Mouse (Mus musculus) limb, embryonic 14.5 days (tissue): ENCODE data around the gene Ube2m. TPM values are rescaled to one million over a fixed set of nuclear protein-coding genes. Genes with fewer than 3 reads are reported as not detected.

Experiments
- ATAC-seq: fragments of 200-750 bp; cut with Nextera tagmentation; 2 replicates; pipeline ENCODE4 v1.8.0; 2017; ENCODE audit warnings: low read depth, moderate number of reproducible peaks, moderate TSS enrichment; ENCODE audit not compliant: low FRiP score
- DNase-seq: peaks from one replicate; pipeline ENCODE4 v3.0.0-alpha.2; 2015; ENCODE audit warnings: low spot score
- H3K27ac ChIP-seq: fragments of 300-500 bp; sonication (generic); replicated peaks from 2 replicates; pipeline ENCODE4 v1.5.1; 2014; ENCODE audit warnings: low read depth, mild to moderate bottlenecking, low read length, moderate library complexity, mixed read lengths
- H3K27me3 ChIP-seq: fragments of 300-500 bp; sonication (generic); 2 replicates; pipeline ENCODE4 v1.6.1; 2014; ENCODE audit warnings: low read length, mixed read lengths; ENCODE audit not compliant: control insufficient read depth, insufficient read depth
- H3K36me3 ChIP-seq: fragments of 300-500 bp; sonication (generic); 2 replicates; pipeline ENCODE4 v1.6.1; 2014; ENCODE audit warnings: mild to moderate bottlenecking, low read length, moderate library complexity, mixed read lengths; ENCODE audit not compliant: control insufficient read depth, insufficient read depth
- H3K4me1 ChIP-seq: fragments of 300-500 bp; sonication (generic); 2 replicates; pipeline ENCODE4 v1.6.1; 2014; ENCODE audit warnings: antibody characterized with exemption, low read length, mixed read lengths; ENCODE audit not compliant: control insufficient read depth, insufficient read depth
- H3K4me2 ChIP-seq: fragments of 300-500 bp; sonication (generic); replicated peaks from 2 replicates; pipeline ENCODE4 v1.6.1; 2014; ENCODE audit warnings: low read depth, mild to moderate bottlenecking, low read length, moderate library complexity; ENCODE audit not compliant: severe bottlenecking
- H3K4me3 ChIP-seq: fragments of 300-500 bp; sonication (generic); replicated peaks from 2 replicates; pipeline ENCODE4 v1.5.1; 2014; ENCODE audit warnings: low read length
- H3K9ac ChIP-seq: fragments of 300-500 bp; sonication (generic); 2 replicates; pipeline ENCODE4 v1.6.1; 2014; ENCODE audit warnings: mild to moderate bottlenecking, low read depth, low read length, moderate library complexity; ENCODE audit not compliant: severe bottlenecking
- H3K9me3 ChIP-seq: fragments of 300-500 bp; sonication (generic); 2 replicates; pipeline ENCODE4 v1.6.1; 2016; ENCODE audit warnings: low read length; ENCODE audit not compliant: control insufficient read depth
- POLR2A ChIP-seq: fragments of 200-500 bp; IDR thresholded peaks from 2 replicates; pipeline ENCODE4 v1.8.0; 2012; ENCODE audit warnings: inconsistent platforms, mild to moderate bottlenecking, moderate library complexity, borderline replicate concordance; ENCODE audit not compliant: insufficient read depth, insufficient read length; ENCODE audit errors: extremely low read depth
- WGBS: fragments of 180-500 bp; shearing (Covaris S2); extraction: QIAGEN DNeasy Blood & Tissue Kit; methylation state at CpG from one replicate; pipeline ENCODE4 v1.1.7; 2014; 5-methylcytosine and 5-hydroxymethylcytosine counted together
- polyA plus RNA-seq, 2 experiments: library from polyadenylated mRNA; depleted of rRNA in 1 of 2; stranded (reverse) in 1 of 2; unstranded in 1 of 2; fragments of >200 nt; fragmentation: Nextera tagmentation in 1 of 2; extraction: Ambion mirVana in 1 of 2; gene quantifications; 2 replicates each; pipeline versions ENCODE4 v1.2.1 to v1.2.3; 2012 to 2014

Ube2m gene
- polyA plus RNA-seq, 2 experiments, result 159 to 294 TPM

- no peaks in the 10 kb centered on the region for H3K9me3 ChIP-seq
- WGBS, result 35% methylated on average over 6 of the region's 6 CpGs
- no peaks in the 10 kb centered on the region for H3K36me3 ChIP-seq
- no peaks in the 10 kb centered on the region for H3K27me3 ChIP-seq
- ATAC-seq (no peak), DNase-seq (no peak)
- H3K4me2 ChIP-seq, result no peak overlapping the region
- H3K27ac ChIP-seq, result no peak overlapping the region
- H3K9ac ChIP-seq, result no peak overlapping the region
- no peak overlapping the region for H3K4me3 ChIP-seq
- no peak for TF ChIP-seq POLR2A
- peaks cover 5% of the 10 kb centered on the region for H3K4me1 ChIP-seq
These were observed 23.7 kb downstream of the Ube2m start for GRCm38 (mm10) chr7:13014275-13014839.

DNA sequence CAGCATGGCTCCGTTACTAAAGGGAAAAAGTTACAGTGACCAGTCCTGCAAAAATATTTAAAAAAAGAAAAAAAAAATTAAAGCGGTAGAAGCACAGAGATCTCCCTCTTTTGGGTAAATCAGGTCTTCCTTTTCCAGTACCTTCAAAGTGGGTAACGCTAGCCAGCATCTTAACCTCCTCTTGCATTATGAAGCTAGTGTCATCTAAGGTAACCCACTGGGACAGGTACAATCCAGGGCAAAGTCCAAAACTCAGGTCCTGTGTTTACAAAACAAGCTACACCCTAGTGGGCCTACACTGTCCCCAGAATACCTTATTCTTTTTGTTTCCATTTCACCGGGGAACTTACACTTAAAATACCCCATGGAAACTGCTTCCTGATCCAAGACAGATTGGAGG, 24.4 kb downstream of the Ube2m start:
- no peak for DNase-seq
- no peaks in the 10 kb centered on the region for H3K27me3 ChIP-seq
- H3K4me1 ChIP-seq, result peaks cover 8% of the 10 kb centered on the region
- no peaks in the 10 kb centered on the region for H3K36me3 ChIP-seq
- ATAC-seq, result no peak
- H3K4me2 ChIP-seq, result no peak overlapping the region
- TF ChIP-seq POLR2A, result no peak
- no peak overlapping the region for H3K27ac ChIP-seq
- no peaks in the 10 kb centered on the region for H3K9me3 ChIP-seq
- no peak overlapping the region for H3K4me3 ChIP-seq
- 61% methylated on average over 4 of the region's 4 CpGs for WGBS
- H3K9ac ChIP-seq, result no peak overlapping the region

- H3K36me3 ChIP-seq, result peaks cover 20% of the 10 kb centered on the region
- peak within 1 kb of the TSS; percentile 85 for H3K4me2 ChIP-seq
- H3K9ac ChIP-seq, result peak within 1 kb of the TSS; percentile 72
- TF ChIP-seq POLR2A, result no peak
- no peaks in the 10 kb centered on the region for H3K9me3 ChIP-seq
- H3K4me3 ChIP-seq, result peak within 1 kb of the TSS; percentile 48
- H3K27me3 ChIP-seq, result 0 out of 2 replicates have a peak, but pooled peaks cover 4% of the 10 kb centered on the region
- no peak for ATAC-seq
- H3K4me1 ChIP-seq, result peaks cover 16% of the 10 kb centered on the region
- DNase-seq, result no peak
- 20% methylated on average over 26 of the region's 26 CpGs for WGBS
- peak within 1 kb of the TSS; percentile 91 for H3K27ac ChIP-seq
These were observed 27.8 kb downstream of the Ube2m start, which contains the start of gene Zbtb45 for GRCm38 (mm10) chr7:13010005-13010908. Zbtb45 (minus strand) TSS chr7:13010034.

DNA sequence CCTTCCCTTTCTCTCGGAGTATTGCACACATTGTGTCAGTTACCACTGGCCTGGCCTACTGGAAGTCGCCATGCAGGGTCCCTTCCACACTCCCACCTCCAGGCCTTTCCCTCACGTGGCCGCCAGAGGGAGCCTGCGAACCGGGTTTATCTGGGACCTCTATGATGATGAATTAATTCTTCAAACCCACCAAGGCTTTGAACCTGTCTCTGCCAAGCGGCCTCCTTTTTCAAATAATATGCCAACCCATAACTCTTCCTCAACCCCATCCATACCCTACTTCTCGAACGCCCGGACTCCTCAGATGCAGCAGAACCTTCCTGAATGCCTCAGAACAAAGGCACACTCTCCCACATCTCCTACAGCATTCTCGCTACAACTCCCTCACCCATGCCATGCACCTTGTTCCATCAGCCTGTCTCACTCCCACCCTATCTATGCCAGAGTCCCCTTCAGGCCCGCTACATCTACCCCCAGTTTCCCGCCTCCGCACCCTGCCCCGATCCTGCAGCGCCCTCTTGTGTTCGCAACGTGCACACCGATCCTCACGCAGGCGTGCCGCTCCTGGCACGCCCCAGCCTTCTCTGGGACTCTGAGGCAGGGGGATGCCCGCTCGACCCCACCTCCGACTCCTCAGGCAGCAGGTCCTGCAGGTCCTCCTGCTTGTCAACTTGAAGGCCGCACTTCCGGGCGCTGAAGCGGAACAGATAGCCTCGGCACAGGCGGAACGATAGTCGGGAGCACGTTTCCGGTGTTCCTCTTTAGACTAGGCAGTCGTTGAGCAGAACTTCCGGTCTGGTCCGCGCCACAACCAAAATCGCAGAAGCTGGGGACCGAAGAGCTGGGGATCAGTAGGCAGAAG, 28.7 kb downstream of the Ube2m start:
- Histone ChIP-seq H3K4me1 (peaks cover 16% of the 10 kb centered on the region), H3K4me3 (peak overlapping the region; percentile 48), H3K4me2 (peak overlapping the region; percentile 85), H3K9me3 (no peaks in the 10 kb centered on the region), H3K9ac (peak overlapping the region; percentile 72), H3K27me3 (0 out of 2 replicates have a peak, but pooled peaks cover 4% of the 10 kb centered on the region), H3K27ac (peak overlapping the region; percentile 91), H3K36me3 (peaks cover 23% of the 10 kb centered on the region)
- TF ChIP-seq POLR2A, result peak; percentile 33; the same call in 1 of the 2 replicates
- WGBS, result under 1% methylated on average over 42 of the region's 42 CpGs
- peak; percentile 91 for ATAC-seq
- peak; percentile 98 for DNase-seq
